Mouse (Mus musculus): ENCODE data around the gene Gm20695. TPM values are rescaled to one million over a fixed set of nuclear protein-coding genes. Genes with fewer than 3 reads are reported as not detected.
"Not testable (repeated sequence)": the region's sequence is repeated elsewhere in the genome, so short reads cannot be mapped to it uniquely, and the experiment has no call there.

Gene Gm20695
- polyA plus RNA-seq, 1 experiment = not detected

DNA sequence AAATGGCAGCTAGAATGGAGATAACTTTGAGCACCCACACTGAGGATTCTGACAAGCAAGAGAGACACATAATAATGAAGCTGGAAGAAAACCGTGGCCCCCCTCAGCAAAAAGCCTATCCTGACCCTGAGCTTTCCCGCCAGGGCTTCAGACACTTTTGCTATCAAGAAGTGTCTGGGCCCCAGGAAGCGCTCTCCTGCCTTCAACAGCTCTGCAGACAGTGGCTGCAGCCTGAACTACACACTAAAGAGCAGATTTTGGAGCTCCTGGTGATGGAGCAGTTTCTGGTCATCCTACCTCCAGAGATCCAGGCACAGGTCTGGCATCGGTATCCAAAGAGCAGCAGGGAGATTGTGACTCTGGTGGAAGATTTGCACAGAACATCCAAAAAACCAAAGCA, 36.6 kb upstream of the Gm20695 start:
- H3K36me3 ChIP-seq (ENCODE audit: control insufficient read depth, insufficient read depth, low read length) = no peaks in the 10 kb centered on the region
- no peaks in the 10 kb centered on the region for H3K27me3 ChIP-seq (ENCODE audit: control insufficient read depth, insufficient read depth, low read length)
- WGBS = 77% methylated on average over 4 of the region's 4 CpGs
- TF ChIP-seq CTCF (IDR thresholded peaks at IDR 0.05; ENCODE audit: extremely low read depth, insufficient read length, insufficient replicate concordance, low read depth, low read length) (no peak), POLR2A (IDR thresholded peaks at IDR 0.05; ENCODE audit: low read depth, low read length) (no peak)
- peaks cover 7% of the 10 kb centered on the region for H3K4me1 ChIP-seq (ENCODE audit: control insufficient read depth, insufficient read depth, insufficient read length, low read length)
- no peak overlapping the region for H3K27ac ChIP-seq (ENCODE audit: insufficient read depth, low read depth, low read length)
- H3K4me3 ChIP-seq (ENCODE audit: low read depth, low read length) = no peak overlapping the region

DNA sequence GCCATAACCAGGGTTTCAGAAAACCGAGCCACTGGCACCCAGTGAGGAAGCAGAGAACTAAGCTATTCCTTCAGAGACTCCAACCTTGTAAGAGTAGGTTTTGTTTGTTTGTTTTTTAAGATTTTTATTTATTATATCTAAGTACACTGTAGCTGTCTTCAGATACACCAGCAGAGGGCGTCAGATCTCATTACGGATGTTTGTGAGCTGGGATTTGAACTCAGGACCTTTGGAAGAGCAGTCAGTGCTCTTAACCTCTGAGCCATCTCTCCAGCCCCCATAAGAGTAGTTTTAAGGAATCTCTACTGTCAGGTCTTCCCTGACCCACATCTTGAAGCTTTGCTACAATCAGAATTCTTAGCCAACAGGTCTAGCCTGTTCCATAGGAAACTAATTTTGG, 36.0 kb upstream of the Gm20695 start:
- Histone ChIP-seq H3K4me1 (ENCODE audit: control insufficient read depth, insufficient read depth, insufficient read length, low read length) (peaks cover 2% of the 10 kb centered on the region), H3K27ac (ENCODE audit: insufficient read depth, low read depth, low read length) (no peak overlapping the region), H3K4me3 (ENCODE audit: low read depth, low read length) (no peak overlapping the region), H3K36me3 (ENCODE audit: control insufficient read depth, insufficient read depth, low read length) (no peaks in the 10 kb centered on the region), H3K27me3 (ENCODE audit: control insufficient read depth, insufficient read depth, low read length) (no peaks in the 10 kb centered on the region)
- no peak for TF ChIP-seq POLR2A (IDR thresholded peaks at IDR 0.05; ENCODE audit: low read depth, low read length)
- no peak for TF ChIP-seq CTCF (IDR thresholded peaks at IDR 0.05; ENCODE audit: extremely low read depth, insufficient read length, insufficient replicate concordance, low read depth, low read length)
- WGBS = 77% methylated on average over 3 of the region's 3 CpGs

DNA sequence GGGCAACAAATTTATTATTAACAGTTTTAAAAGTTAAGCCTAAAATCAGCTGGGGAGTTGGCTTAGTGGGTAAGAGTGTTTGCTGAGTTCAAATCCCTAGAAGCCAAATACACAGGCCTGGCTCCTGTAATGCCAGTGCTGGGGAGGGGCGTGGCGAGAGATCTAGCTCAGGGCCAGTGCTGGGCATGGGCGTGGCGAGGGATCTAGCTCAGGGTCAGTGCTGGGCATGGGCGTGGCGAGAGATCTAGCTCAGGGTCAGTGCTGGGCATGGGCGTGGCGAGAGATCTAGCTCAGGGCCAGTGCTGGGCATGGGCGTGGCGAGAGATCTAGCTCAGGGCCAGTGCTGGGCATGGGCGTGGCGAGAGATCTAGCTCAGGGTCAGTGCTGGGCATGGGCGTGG, 33.1 kb upstream of the Gm20695 start:
- H3K36me3 ChIP-seq (ENCODE audit: control insufficient read depth, insufficient read depth, low read length); H3K27ac ChIP-seq (ENCODE audit: insufficient read depth, low read depth, low read length); H3K27me3 ChIP-seq (ENCODE audit: control insufficient read depth, insufficient read depth, low read length); H3K4me1 ChIP-seq (ENCODE audit: control insufficient read depth, insufficient read depth, insufficient read length, low read length); H3K4me3 ChIP-seq (ENCODE audit: low read depth, low read length): not testable (repeated sequence)
- WGBS = 68% methylated on average over 13 of the region's 13 CpGs

DNA sequence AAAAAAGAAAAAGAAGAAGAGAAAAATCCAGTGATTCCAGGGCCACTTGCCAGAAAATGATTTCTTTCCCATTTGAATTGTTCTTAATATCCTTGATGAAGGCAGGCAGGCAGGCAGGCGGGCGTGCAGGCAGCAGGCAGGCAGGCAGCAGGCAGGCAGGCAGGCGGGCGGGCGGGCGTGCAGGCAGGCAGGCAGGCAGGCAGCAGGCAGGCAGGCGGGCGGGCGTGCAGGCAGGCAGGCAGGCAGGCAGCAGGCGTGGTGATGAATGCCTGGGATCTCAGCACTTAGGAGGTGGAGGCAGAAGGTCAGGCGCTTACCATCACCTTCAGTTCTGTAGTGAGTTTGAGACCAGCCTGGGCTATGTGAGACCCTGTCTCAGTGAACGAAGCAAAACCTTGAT, 31.9 kb upstream of the Gm20695 start:
- TF ChIP-seq CTCF (IDR thresholded peaks at IDR 0.05; ENCODE audit: extremely low read depth, insufficient read length, insufficient replicate concordance, low read depth, low read length) (no peak), POLR2A (IDR thresholded peaks at IDR 0.05; ENCODE audit: low read depth, low read length) (no peak)
- 81% methylated on average over 12 of the region's 12 CpGs for WGBS
- Histone ChIP-seq H3K4me1 (ENCODE audit: control insufficient read depth, insufficient read depth, insufficient read length, low read length) (no peaks in the 10 kb centered on the region; the same call in 1 of the 2 replicates), H3K27me3 (ENCODE audit: control insufficient read depth, insufficient read depth, low read length) (no peaks in the 10 kb centered on the region), H3K36me3 (ENCODE audit: control insufficient read depth, insufficient read depth, low read length) (no peaks in the 10 kb centered on the region), H3K4me3 (ENCODE audit: low read depth, low read length) (no peak overlapping the region), H3K27ac (ENCODE audit: insufficient read depth, low read depth, low read length) (no peak overlapping the region)

DNA sequence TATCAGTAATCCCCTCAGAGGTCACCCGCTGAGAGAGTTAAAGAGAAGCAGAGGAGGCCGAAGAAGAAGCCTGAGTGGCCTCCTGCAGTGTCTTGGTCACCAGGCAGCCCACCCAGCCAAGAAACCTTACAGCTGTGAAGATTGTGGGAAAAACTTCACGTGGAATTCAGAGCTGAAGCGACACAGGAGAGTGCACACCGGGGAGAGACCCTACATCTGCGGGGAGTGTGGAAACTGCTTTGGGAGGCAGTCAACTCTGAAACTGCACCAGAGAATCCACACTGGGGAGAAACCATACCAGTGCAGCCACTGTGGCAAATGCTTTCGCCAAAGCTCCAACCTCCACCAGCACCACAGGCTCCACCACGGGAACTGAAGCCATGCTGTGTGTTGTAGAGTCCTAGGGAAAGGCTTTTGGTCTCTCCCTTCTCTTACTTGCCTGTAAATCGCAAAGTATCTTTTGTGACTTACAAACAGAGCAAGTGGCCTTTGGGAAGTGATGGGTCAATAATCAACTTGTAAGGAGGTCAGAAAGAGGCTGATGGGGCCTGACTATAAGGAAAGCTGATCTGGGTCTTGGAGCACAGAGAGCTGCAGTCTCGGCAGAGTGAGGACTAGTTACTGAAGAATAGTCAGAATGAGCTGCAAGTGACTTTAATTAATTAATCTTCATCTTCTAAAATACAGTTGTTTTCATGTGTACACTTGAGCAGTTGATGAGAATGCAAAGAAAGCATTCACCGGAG, 29.8 kb upstream of the Gm20695 start:
- TF ChIP-seq CTCF (IDR thresholded peaks at IDR 0.05; ENCODE audit: extremely low read depth, insufficient read length, insufficient replicate concordance, low read depth, low read length) (no peak), POLR2A (IDR thresholded peaks at IDR 0.05; ENCODE audit: low read depth, low read length) (no peak)
- H3K4me3 ChIP-seq (ENCODE audit: low read depth, low read length) = no peak overlapping the region
- no peaks in the 10 kb centered on the region for H3K27me3 ChIP-seq (ENCODE audit: control insufficient read depth, insufficient read depth, low read length)
- H3K36me3 ChIP-seq (ENCODE audit: control insufficient read depth, insufficient read depth, low read length) = no peaks in the 10 kb centered on the region
- H3K4me1 ChIP-seq (ENCODE audit: control insufficient read depth, insufficient read depth, insufficient read length, low read length) = no peaks in the 10 kb centered on the region; the same call in 1 of the 2 replicates
- H3K27ac ChIP-seq (ENCODE audit: insufficient read depth, low read depth, low read length) = no peak overlapping the region
- WGBS = 79% methylated on average over 11 of the region's 11 CpGs

DNA sequence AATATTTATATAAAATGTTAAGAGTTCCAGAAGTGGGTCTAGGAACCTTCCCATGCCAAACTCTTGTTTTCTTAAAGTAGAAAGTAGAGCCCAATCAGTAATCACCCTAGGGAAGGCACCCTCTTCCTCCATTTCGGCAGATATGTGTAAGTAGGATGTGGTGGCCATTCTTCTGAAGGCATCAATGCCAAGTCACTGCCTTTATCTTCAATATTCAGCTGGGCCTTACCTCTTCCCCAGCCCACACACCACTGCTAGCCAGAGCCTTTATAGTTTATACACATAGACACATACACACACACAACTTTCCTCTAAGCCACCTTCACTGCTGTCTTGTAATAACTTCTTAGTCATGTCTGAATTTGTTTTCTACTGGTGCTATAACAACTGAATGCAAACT, 28.7 kb upstream of the Gm20695 start:
- peaks cover 2% of the 10 kb centered on the region for H3K36me3 ChIP-seq (ENCODE audit: control insufficient read depth, insufficient read depth, low read length)
- no peak overlapping the region for H3K4me3 ChIP-seq (ENCODE audit: low read depth, low read length)
- no peak overlapping the region for H3K27ac ChIP-seq (ENCODE audit: insufficient read depth, low read depth, low read length)
- no peaks in the 10 kb centered on the region; the same call in 1 of the 2 replicates for H3K4me1 ChIP-seq (ENCODE audit: control insufficient read depth, insufficient read depth, insufficient read length, low read length)
- no peak for TF ChIP-seq CTCF (IDR thresholded peaks at IDR 0.05; ENCODE audit: extremely low read depth, insufficient read length, insufficient replicate concordance, low read depth, low read length)
- TF ChIP-seq POLR2A (IDR thresholded peaks at IDR 0.05; ENCODE audit: low read depth, low read length) = no peak
- 85% methylated on average over 1 of the region's 1 CpGs for WGBS
- no peaks in the 10 kb centered on the region for H3K27me3 ChIP-seq (ENCODE audit: control insufficient read depth, insufficient read depth, low read length)

DNA sequence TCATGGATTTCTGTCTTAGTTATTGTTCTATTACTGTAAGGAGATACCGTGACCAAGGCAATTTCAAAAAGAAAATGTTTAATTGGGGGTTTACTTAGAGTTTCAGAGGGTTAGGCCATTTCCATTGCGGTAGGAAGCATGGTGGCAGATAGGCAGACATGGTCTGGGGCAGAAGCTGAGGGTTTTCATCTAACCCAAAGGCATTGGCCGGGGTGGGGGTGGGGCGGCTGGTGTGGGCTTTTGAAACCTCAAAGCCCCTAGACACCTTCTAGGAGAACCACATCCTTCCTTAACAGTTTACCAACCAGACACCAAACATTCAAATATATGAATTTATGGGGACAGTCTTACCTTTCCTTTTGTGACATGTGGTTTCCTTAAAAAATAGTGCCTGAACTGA, 25.2 kb upstream of the Gm20695 start:
- no peak for TF ChIP-seq POLR2A (IDR thresholded peaks at IDR 0.05; ENCODE audit: low read depth, low read length)
- TF ChIP-seq CTCF (IDR thresholded peaks at IDR 0.05; ENCODE audit: extremely low read depth, insufficient read length, insufficient replicate concordance, low read depth, low read length) = no peak
- no peak overlapping the region for H3K4me3 ChIP-seq (ENCODE audit: low read depth, low read length)
- H3K36me3 ChIP-seq (ENCODE audit: control insufficient read depth, insufficient read depth, low read length) = peaks cover 10% of the 10 kb centered on the region
- WGBS = 90% methylated on average over 4 of the region's 4 CpGs
- H3K27me3 ChIP-seq (ENCODE audit: control insufficient read depth, insufficient read depth, low read length) = no peaks in the 10 kb centered on the region
- no peak overlapping the region for H3K27ac ChIP-seq (ENCODE audit: insufficient read depth, low read depth, low read length)
- no peaks in the 10 kb centered on the region for H3K4me1 ChIP-seq (ENCODE audit: control insufficient read depth, insufficient read depth, insufficient read length, low read length)
